Mouse (Mus musculus): ENCODE data around the gene Bhmt2.

Bhmt2 gene

GRCm38 (mm10) chr13:93639636-93640035 lies 34.5 kb downstream of the Bhmt2 start:
- DNase-seq (ENCODE audit: low read depth) = no peak

- DNase-seq (ENCODE audit: low read depth) = no peak
Observed at GRCm38 (mm10) chr13:93637282-93638245, 36.5 kb downstream of the Bhmt2 start, which contains the start of gene Bhmt. Gene Bhmt (minus strand): TSS chr13:93637961.

- DNase-seq (ENCODE audit: low read depth) = no peak
Observed at GRCm38 (mm10) chr13:93636561-93636960, 37.5 kb downstream of the Bhmt2 start.

GRCm38 (mm10) chr13:93632927-93633326 lies 41.2 kb downstream of the Bhmt2 start:
- DNase-seq (ENCODE audit: low read depth) = no peak

GRCm38 (mm10) chr13:93630941-93631705 lies 43.0 kb downstream of the Bhmt2 start:
- DNase-seq (ENCODE audit: low read depth) = no peak

- DNase-seq (ENCODE audit: low read depth) = no peak
Observed at GRCm38 (mm10) chr13:93628861-93629260, 45.2 kb downstream of the Bhmt2 start.

- DNase-seq (ENCODE audit: low read depth) = no peak
Observed at GRCm38 (mm10) chr13:93614361-93614948, 59.6 kb downstream of the Bhmt2 start.

GRCm38 (mm10) chr13:93613771-93614170 lies 60.3 kb downstream of the Bhmt2 start:
- DNase-seq (ENCODE audit: low read depth) = no peak

- DNase-seq (ENCODE audit: low read depth) = peak; percentile 43
Observed at GRCm38 (mm10) chr13:93612660-93613607, 61.2 kb downstream of the Bhmt2 start.

GRCm38 (mm10) chr13:93608476-93608875 lies 65.6 kb downstream of the Bhmt2 start:
- DNase-seq (ENCODE audit: low read depth) = no peak

GRCm38 (mm10) chr13:93607701-93608100 lies 66.4 kb downstream of the Bhmt2 start:
- DNase-seq (ENCODE audit: low read depth) = no peak

- no peak for DNase-seq (ENCODE audit: low read depth)
Observed at GRCm38 (mm10) chr13:93606868-93607578, 67.1 kb downstream of the Bhmt2 start.

Measured in fibroblast of lung, adult 2 months (primary cell).